Mouse (Mus musculus) liver, embryonic 14.5 days (tissue): ENCODE measurements around the gene Glrx5. TPM values are rescaled to one million over a fixed set of nuclear protein-coding genes. Genes with fewer than 3 reads are reported as not detected.

Experiments
- ATAC-seq: fragments of 200-750 bp; cut with Nextera tagmentation; 2 replicates; pipeline ENCODE4 v1.8.0; 2017; ENCODE audit warnings: moderate number of reproducible peaks, mild to moderate bottlenecking, moderate library complexity; ENCODE audit not compliant: insufficient read depth
- DNase-seq, 3 experiments: peaks; one replicate each; pipeline ENCODE4 v3.0.0-alpha.2; 2012 to 2013; ENCODE audit warnings: low read depth in 3 of 3, low spot score in 3 of 3
- H3K27ac ChIP-seq: fragments of 300-500 bp; sonication (generic); 2 replicates; pipeline ENCODE4 v1.5.1; 2014; ENCODE audit warnings: moderate library complexity, mild to moderate bottlenecking, control low read depth, inconsistent platforms
- H3K27me3 ChIP-seq: fragments of 300-500 bp; sonication (generic); 2 replicates; pipeline ENCODE4 v1.6.1; 2014; ENCODE audit warnings: mild to moderate bottlenecking, low read length, moderate library complexity; ENCODE audit not compliant: control insufficient read depth, insufficient read depth
- H3K36me3 ChIP-seq: fragments of 300-500 bp; sonication (generic); replicated peaks from 2 replicates; pipeline ENCODE4 v1.6.1; 2014; ENCODE audit warnings: low read depth; ENCODE audit not compliant: control insufficient read depth, insufficient read depth
- H3K4me1 ChIP-seq, 2 experiments: fragments of 200-500 bp in 1 of 2; fragments of 300-500 bp in 1 of 2; sonication (generic) in 1 of 2; replicated peaks; 2 replicates each; pipeline ENCODE4 v1.6.1; 2012 to 2014; ENCODE audit warnings: antibody characterized with exemption in 1 of 2, inconsistent platforms in 1 of 2, low read length in 1 of 2; ENCODE audit not compliant: control insufficient read depth in 2 of 2, insufficient read depth in 2 of 2
- H3K4me2 ChIP-seq: fragments of 300-500 bp; sonication (generic); 2 replicates; pipeline ENCODE4 v1.6.1; 2014; ENCODE audit warnings: low read depth, mild to moderate bottlenecking, control low read depth, moderate library complexity
- H3K4me3 ChIP-seq, 2 experiments: fragments of 200-500 bp in 1 of 2; fragments of 300-500 bp in 1 of 2; sonication (generic) in 1 of 2; 2 replicates each; pipeline ENCODE4 v1.5.1; 2012 to 2014; ENCODE audit warnings: low read depth in 2 of 2, low read length in 2 of 2, mild to moderate bottlenecking in 2 of 2, control low read depth in 1 of 2, inconsistent platforms in 1 of 2, moderate library complexity in 1 of 2; ENCODE audit not compliant: insufficient read depth in 1 of 2
- H3K9ac ChIP-seq: fragments of 300-500 bp; sonication (generic); replicated peaks from 2 replicates; pipeline ENCODE4 v1.6.1; 2014; ENCODE audit warnings: mild to moderate bottlenecking, control low read depth, moderate library complexity
- H3K9me3 ChIP-seq: fragments of 300-500 bp; sonication (generic); 2 replicates; pipeline ENCODE4 v1.6.1; 2016; ENCODE audit warnings: low read length, mixed read lengths; ENCODE audit not compliant: control insufficient read depth
- CTCF ChIP-seq: IDR thresholded peaks from 2 replicates; pipeline ENCODE4 v1.5.1; 2016; ENCODE audit warnings: antibody characterized with exemption, low read depth, control low read depth
- EP300 ChIP-seq: IDR thresholded peaks from 2 replicates; pipeline ENCODE4 v1.6.1; 2016; ENCODE audit warnings: antibody characterized with exemption, low read depth
- WGBS: fragments of 180-500 bp; shearing (Covaris S2); extraction: QIAGEN DNeasy Blood & Tissue Kit; methylation state at CpG from one replicate; pipeline ENCODE4 v1.1.7; 2014; ENCODE audit not compliant: insufficient replicate concordance; 5-methylcytosine and 5-hydroxymethylcytosine counted together
- polyA plus RNA-seq, 2 experiments: library from polyadenylated mRNA; depleted of rRNA in 1 of 2; stranded (reverse) in 1 of 2; unstranded in 1 of 2; fragments of >200 nt; fragmentation: Nextera tagmentation in 1 of 2; extraction: Ambion mirVana in 1 of 2; gene quantifications; 2 replicates each; pipeline versions ENCODE4 v1.2.1 to v1.2.3; 2012 to 2014

The Glrx5 gene
- polyA plus RNA-seq, 2 experiments = 238 to 622 TPM

DNA sequence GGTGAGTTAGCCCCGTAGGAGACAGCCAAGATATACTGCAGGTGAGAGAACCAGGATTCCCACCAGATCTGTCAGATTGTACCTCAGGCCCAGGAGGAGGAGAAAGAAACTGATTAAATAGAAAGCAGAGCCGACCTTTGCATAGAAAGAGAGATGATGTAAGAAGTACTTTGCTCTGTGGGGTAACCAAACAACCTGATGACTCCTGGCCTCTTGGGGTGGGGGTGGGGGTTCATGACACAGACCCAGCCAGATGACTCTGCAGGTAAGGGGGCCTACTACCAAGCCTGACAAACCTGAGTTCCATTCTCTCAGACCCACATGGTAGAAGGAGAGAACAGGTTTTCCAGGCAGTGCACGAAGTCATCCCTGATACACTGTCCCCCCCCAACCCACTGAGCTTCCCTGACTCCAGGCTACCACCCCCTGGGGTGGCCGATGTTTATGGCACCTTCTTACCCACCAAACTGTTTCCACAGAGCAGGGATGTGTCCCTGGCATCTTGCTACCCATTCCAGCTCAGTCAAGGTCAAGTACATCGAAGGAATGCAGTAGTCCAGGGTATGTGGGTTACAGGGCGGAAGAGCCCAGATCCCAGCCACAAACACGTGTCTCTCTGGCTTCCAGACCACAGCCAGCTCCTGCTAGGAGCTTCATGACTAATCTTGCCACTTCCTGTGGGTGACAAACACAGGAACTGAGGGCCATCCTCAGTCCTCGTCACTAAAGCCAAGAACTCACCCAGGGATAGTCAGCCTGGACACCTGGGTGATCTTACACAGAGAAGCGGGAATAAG, 31.8 kb upstream of the Glrx5 start:
- H3K27ac ChIP-seq = no peak overlapping the region
- WGBS = 51% methylated on average over 9 of the region's 9 CpGs
- no peaks in the 10 kb centered on the region for H3K9me3 ChIP-seq
- H3K27me3 ChIP-seq = no peaks in the 10 kb centered on the region
- H3K4me2 ChIP-seq = no peak overlapping the region
- no peaks in the 10 kb centered on the region for H3K36me3 ChIP-seq
- DNase-seq (no peak), ATAC-seq (no peak)
- H3K9ac ChIP-seq = no peak overlapping the region
- no peak overlapping the region for H3K4me3 ChIP-seq
- TF ChIP-seq CTCF (no peak), EP300 (no peak)
- H3K4me1 ChIP-seq = peaks cover 50 to 84% of the 10 kb centered on the region in 2 experiments

DNA sequence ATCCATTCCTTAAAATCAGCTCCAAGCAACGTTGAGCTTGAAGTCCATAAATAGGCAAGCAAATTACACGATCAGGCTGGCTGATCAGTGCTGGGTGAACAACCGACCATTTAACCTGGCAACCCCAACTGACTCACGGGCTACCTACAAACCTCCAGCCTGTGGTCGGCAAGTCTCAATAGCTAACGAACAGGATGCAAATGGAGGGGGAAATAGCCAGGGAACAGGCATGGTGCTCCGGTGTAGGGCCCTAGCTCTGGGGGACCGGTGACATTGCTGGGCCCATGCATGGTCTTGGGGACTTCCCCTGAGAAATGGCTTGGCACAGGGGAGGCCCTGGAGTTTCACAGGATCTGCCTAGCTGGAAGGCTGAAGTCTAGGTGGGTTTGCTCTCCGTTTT, 31.2 kb upstream of the Glrx5 start:
- Histone ChIP-seq H3K27ac (no peak overlapping the region), H3K9me3 (no peaks in the 10 kb centered on the region), H3K9ac (no peak overlapping the region), H3K4me2 (no peak overlapping the region), H3K27me3 (no peaks in the 10 kb centered on the region), H3K4me3 (no peak overlapping the region), H3K36me3 (no peaks in the 10 kb centered on the region), H3K4me1 (peaks cover 44 to 81% of the 10 kb centered on the region in 2 experiments)
- WGBS = 42% methylated on average over 9 of the region's 9 CpGs
- DNase-seq (no peak), ATAC-seq (no peak)
- TF ChIP-seq CTCF = no peak
- TF ChIP-seq EP300 = no peak

DNA sequence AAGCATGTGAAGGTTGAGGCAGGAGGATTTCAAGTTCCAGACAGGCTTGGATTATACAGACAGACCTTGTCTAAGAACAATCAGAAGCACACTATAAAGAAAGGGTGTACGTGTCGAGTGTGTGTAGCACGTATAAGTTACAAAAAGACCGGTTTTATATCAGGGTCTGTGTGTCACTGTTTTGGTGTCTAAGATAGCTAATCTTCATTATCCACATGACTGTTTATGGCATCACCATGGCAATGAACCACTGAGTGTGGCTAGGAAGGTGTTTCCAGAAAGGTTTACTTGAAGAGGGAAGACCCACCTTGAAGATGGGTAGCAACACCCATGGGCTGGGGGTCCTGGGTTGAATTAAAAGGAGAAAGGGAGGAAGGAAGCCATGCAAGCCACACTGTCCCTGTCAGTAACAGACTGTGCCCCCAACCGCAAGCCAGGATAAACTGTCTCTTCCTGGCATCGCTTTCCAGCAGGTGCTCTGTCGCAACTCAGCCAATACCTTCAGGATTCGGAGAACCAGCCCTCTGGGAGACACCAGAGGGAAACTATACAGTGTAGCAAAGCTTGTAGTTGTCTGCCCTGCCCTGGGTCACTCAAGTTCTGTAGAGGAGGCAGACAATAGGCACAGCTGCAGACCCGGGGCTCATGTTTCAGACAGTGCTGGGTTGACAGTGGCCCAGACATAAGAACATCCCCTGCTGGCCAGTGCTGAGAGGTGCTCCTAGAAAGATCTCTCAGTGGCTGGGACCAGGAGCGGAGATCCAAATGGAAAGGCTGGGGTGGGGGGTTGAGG, 30.0 kb upstream of the Glrx5 start:
- Histone ChIP-seq H3K9me3 (no peaks in the 10 kb centered on the region), H3K36me3 (no peaks in the 10 kb centered on the region), H3K4me2 (peak overlapping the region; percentile 9; the same call in 1 of the 2 replicates), H3K9ac (no peak overlapping the region; the same call in 1 of the 2 replicates), H3K27me3 (no peaks in the 10 kb centered on the region), H3K4me1 (peaks cover 32 to 72% of the 10 kb centered on the region in 2 experiments), H3K4me3 (no peak overlapping the region), H3K27ac (no peak overlapping the region)
- TF ChIP-seq CTCF (peak; percentile 58), EP300 (peak; percentile 83)
- 21% methylated on average over 10 of the region's 10 CpGs for WGBS
- DNase-seq = no peak
- ATAC-seq = peak; percentile 38; the same call in 1 of the 2 replicates

DNA sequence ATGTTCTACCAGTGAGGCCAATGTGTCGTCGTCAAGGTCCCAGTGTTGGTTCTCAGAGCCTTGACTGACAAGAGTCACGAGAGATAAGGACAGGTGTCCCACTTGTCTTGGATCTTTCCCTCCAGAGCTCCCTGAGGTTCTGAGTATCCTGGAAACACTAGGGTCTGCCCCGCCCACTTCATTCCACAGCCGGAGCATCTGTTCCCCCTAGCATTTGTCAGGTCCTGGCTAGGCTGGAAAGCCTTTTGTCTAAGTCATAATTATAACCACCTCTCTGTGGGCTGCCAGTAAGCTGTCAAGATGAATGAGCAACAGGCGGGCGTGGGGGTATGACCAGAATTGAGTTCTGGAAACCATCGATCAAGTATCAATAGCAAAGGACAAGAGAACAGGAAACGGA, 29.3 kb upstream of the Glrx5 start:
- Histone ChIP-seq H3K4me3 (no peak overlapping the region), H3K27ac (no peak overlapping the region), H3K4me2 (no peak overlapping the region; the same call in 1 of the 2 replicates), H3K9me3 (no peaks in the 10 kb centered on the region), H3K27me3 (no peaks in the 10 kb centered on the region), H3K4me1 (peaks cover 30 to 66% of the 10 kb centered on the region in 2 experiments), H3K36me3 (no peaks in the 10 kb centered on the region), H3K9ac (no peak overlapping the region)
- WGBS = 50% methylated on average over 9 of the region's 9 CpGs
- DNase-seq = no peak
- no peak for TF ChIP-seq CTCF
- TF ChIP-seq EP300 = no peak
- no peak for ATAC-seq

DNA sequence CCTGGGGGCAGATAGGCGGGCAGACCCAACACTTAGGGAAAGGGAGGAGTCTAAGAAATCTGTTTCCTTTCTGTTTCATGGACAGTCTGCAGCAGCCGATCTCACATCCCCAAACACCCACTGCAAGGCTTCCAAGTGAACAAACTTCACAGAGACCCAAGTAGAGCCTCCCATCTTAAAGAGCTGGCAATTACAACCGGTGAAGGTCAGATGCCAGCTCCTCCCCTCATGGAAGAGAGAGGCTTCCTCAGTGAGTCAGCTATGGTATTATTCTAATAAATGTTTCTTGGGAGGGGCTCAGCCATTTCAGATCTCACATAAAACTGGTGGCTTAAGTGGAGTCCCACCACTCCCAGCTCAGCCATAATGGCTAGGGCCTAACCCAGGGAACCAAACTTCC, 28.8 kb upstream of the Glrx5 start:
- Histone ChIP-seq H3K27me3 (no peaks in the 10 kb centered on the region), H3K4me2 (no peak overlapping the region), H3K4me3 (no peak overlapping the region), H3K9me3 (no peaks in the 10 kb centered on the region), H3K4me1 (peaks cover 31 to 66% of the 10 kb centered on the region in 2 experiments), H3K27ac (no peak overlapping the region), H3K36me3 (no peaks in the 10 kb centered on the region), H3K9ac (no peak overlapping the region)
- ATAC-seq (no peak), DNase-seq (no peak)
- TF ChIP-seq CTCF (no peak), EP300 (no peak)
- 38% methylated on average over 3 of the region's 3 CpGs for WGBS
